Mouse (Mus musculus) right cerebral cortex, adult 18-20 months (tissue): ENCODE measurements around the gene Ttc23.

Experiments used
- DNase-seq: peaks from one replicate; pipeline ENCODE4 v3.0.0; 2022; ENCODE audit warnings: mixed read lengths

The Ttc23 gene

DNA sequence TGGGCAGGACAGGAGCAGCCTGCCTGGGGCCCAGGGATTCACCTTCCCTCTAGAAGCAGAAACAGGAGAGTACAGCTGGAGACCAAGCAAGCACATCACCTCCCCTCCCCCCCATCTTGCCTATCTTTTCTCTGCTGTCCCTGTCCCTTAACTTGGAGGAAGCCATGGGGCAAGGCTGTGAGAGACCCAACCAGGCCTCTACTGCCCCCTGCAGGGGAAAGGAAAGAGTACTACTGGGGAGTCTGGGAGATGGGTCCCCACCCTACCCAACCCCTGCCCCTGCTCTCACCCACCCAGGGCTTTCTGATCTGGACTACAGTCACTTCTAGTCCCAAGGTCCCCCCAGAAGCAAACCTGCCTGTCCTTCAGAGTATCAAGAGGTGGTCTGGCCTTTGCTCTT lies 53.6 kb downstream of the Ttc23 start:
- no peak for DNase-seq

- DNase-seq, result no peak
These were observed 54.2 kb downstream of the Ttc23 start for GRCm38 (mm10) chr7:67701252-67701914.

DNA sequence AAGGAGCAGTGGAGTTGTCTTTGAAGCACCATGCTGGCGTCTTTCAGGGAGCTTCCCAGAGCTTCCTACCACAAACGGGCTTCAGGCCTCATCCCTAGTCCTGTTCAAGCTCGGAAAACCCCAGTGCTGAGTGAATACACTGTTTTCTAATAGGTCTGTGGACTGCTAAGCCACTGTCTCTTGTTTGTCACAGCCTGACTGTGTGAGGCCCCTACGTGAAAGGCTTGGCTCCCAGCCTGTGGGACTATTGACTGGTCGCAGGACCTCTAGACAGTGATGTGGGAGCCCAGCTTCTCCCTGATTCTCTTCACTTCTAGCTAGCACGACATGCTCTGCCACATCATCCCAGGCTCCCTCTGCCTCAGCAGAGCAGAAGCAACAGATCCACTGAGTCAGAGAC lies 61.0 kb downstream of the Ttc23 start:
- no peak for DNase-seq

DNA sequence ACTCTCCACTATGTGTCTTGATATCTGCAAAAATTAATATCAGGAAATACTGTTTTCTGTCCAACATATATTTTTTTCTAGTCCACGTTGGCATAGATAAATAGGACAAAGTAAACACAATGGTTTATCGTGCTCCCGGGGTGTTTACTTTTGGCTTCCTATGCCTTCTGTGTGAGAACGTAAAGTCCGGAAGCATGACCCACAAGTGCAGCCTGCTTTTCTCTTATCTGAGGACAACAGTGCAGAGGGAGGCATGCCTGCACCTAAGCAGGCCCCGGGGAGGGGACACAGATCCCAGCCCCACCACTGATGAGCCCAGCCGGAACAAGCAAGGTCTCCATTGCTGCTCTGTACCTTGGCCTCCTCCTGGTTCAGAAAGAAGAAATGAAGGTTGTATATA lies 63.0 kb downstream of the Ttc23 start:
- DNase-seq, result no peak

GRCm38 (mm10) chr7:67713820-67714510 lies 66.8 kb downstream of the Ttc23 start:
- DNase-seq, result peak; percentile 58

GRCm38 (mm10) chr7:67715176-67715575 lies 68.0 kb downstream of the Ttc23 start:
- no peak for DNase-seq

DNA sequence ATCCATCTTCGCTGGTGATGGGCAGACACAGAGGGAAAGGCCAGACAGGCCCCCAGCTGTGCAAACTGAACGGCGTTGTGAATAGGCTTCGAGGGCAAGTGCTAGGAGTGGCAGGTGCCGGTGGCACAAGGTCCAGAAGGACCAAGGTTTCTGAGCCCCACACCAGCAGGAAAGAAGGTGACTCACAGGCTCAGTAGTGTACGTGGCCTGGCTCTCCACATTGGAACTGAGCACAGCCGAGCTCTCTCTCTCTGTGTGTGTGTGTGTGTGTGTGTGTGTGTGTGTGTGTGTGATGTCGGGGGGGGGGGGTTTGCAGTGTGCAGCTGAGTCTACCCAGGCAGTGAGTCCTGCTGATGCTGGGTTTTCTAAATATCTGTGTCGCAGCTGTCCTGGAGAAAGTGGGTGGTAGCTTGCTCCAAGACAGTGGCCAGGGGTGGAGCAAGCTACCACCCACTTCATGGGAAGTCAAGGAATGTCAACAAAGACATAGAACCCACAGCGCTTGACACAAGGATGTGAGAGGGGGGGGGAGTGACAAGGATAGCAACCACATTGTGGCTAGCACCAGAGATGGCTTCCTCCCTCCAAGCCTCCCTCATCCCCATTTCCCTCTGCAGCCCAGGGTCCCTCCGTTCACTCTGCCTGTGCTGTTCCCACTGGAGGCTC lies 69.1 kb downstream of the Ttc23 start:
- no peak for DNase-seq

DNA sequence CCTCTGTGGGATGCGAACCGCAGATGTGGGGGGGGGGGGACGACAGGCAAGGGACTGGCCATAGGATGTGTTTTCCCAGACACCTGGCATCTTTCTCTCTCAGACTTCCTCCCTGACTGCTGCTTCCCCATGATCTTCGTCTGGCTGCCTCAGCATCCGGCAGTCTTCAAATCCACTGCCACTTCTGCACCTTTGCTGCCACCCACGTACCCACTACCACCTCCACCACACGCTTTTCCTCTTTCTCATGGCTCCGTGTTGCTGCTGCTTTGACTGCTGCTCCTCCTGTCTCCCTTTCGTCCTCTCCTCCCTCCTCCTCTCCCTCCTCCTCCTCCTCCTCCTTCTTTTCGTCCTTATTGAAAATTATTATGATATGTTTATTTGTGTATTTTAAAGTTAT lies 69.7 kb downstream of the Ttc23 start:
- DNase-seq, result peak; percentile 57

- no peak for DNase-seq
These were observed 70.3 kb downstream of the Ttc23 start for GRCm38 (mm10) chr7:67717520-67717919.

GRCm38 (mm10) chr7:67718804-67719203 lies 71.6 kb downstream of the Ttc23 start:
- no peak for DNase-seq

GRCm38 (mm10) chr7:67722163-67722562 lies 75.0 kb downstream of the Ttc23 start:
- no peak for DNase-seq

DNA sequence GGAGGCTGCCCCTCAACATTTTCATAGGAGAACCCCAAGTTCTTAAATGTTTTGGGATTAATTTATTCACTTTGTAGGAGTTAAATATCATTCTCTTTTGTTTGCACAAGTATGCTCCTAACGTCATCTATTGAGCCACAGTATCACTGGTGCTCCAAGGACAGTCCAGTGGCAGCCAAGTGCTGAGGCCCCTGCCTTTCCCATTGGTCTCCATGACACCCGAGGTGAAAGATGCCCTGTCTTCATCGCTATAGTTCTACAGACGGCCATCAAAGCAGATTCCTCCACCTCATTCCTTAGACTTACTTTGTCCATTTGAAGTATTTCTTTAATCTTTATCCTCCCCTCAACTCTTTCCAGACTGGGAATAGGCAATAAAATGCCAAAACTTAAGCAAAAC lies 77.3 kb downstream of the Ttc23 start:
- DNase-seq, result no peak

- DNase-seq, result no peak
These were observed 77.8 kb downstream of the Ttc23 start for GRCm38 (mm10) chr7:67725016-67725415.

DNA sequence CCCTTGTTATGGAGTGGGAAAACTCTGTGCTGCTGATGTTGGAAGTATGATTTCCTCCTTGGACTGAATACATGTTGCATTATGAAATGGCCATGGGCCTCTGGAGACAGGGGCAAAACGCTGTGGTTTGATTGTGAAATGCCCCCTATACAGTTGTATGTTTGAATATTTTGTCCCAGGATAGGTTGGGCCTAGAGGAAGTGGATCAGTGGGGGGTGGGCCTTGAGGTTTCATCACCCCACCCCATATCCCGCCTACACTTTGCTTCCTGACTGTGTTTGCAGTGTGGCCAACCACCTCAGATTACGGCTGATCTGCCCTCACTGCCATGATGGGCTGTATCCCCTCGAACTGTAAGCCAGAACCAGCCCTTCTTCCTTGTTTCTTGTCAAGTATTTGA lies 81.0 kb downstream of the Ttc23 start:
- no peak for DNase-seq

- DNase-seq, result no peak
These were observed 81.6 kb downstream of the Ttc23 start for GRCm38 (mm10) chr7:67728809-67729208.

- no peak for DNase-seq
These were observed 83.4 kb downstream of the Ttc23 start for GRCm38 (mm10) chr7:67730431-67731110.

DNA sequence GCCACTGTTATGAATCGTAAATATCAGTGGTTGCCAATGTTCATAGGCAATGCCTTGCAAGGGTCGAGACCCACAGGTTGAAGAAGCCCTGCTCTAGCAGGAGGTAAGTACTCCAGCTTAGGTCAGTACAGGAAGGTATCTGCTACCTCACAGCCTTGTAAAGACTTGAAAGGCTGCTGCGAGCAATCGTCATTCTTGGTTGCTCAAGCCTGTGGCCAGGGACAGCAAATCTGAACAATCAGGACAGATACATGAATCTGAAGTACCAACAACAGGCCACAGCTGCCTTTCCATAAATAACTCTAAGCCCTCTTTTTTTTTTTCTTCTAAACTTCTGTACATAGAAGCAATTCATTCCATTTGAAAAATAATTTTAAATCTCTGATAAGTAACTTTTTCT lies 85.1 kb downstream of the Ttc23 start:
- no peak for DNase-seq

- no peak for DNase-seq
These were observed 93.2 kb downstream of the Ttc23 start for GRCm38 (mm10) chr7:67740382-67740781.

GRCm38 (mm10) chr7:67740796-67741195 lies 93.6 kb downstream of the Ttc23 start:
- no peak for DNase-seq

GRCm38 (mm10) chr7:67741706-67742105 lies 94.5 kb downstream of the Ttc23 start:
- no peak for DNase-seq

DNA sequence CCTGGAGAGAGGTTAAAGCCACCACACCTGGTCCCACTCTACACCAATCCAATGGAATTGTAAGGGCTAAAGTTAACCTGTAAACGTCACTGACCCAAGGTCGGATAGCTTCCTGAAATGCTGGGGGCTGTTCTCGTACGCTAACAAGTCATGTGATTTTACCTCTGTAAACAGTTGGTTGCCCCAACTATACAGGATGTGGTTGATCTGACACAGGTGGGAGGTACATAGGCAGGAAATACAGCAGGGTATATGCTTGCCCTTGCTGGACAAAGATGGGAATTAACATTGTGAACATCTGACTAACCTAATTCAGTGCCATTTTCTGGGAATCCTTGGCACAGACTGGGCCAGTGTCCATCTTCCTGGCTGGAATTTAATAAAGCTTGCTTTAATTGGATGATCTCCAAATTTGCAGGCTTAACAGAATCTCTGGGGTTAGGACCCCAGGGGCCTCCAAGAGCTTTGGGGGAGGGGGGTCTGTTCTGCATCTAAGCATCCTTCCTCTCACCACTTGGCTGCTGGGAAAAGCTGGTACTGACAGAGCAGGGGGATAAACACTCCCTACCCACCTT lies 100.6 kb downstream of the Ttc23 start:
- DNase-seq, result no peak

- DNase-seq, result no peak
These were observed 102.4 kb downstream of the Ttc23 start for GRCm38 (mm10) chr7:67749441-67750239.
